Mouse (Mus musculus) splenic B cell, adult 2 months (primary cell): ENCODE data around the gene Rrp7a.

Experiments
- DNase-seq: peaks from one replicate; pipeline ENCODE4 v3.0.0-alpha.2; 2011; ENCODE audit warnings: low read depth, low spot score
- H3K27me3 ChIP-seq: 2 replicates; pipeline ENCODE4 v1.6.1; 2012; ENCODE audit warnings: mild to moderate bottlenecking, low read length, moderate library complexity, mixed read lengths; ENCODE audit not compliant: control insufficient read depth, poor library complexity, insufficient read depth, severe bottlenecking
- H3K36me3 ChIP-seq: 2 replicates; pipeline ENCODE4 v1.6.1; 2012; ENCODE audit warnings: mild to moderate bottlenecking, low read length, moderate library complexity, mixed read lengths; ENCODE audit not compliant: control insufficient read depth, poor library complexity, insufficient read depth, severe bottlenecking

The Rrp7a gene

DNA sequence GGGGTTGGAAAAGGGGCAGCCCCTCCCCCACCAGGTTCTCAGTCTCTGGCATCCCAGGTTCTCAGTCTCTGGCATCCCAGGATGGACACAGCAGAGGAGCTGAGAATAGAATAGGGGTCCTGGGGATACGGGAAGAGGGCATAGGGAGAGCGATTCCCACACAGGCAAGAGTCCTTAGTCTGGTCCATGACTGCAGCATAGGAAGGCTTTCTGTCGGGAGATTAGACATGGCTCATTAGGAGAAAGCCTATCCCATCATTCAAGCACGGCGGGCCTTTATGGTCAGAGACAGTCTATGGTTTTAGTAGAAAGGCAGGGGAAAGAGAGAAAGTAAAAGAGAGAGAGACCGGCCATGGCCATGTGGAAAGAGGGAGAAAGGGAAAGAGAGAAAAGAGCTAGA is 14.8 kb downstream of the Rrp7a start:
- no peaks in the 10 kb centered on the region for H3K27me3 ChIP-seq
- no peaks in the 10 kb centered on the region; the same call in 1 of the 2 replicates for H3K36me3 ChIP-seq
- no peak for DNase-seq

DNA sequence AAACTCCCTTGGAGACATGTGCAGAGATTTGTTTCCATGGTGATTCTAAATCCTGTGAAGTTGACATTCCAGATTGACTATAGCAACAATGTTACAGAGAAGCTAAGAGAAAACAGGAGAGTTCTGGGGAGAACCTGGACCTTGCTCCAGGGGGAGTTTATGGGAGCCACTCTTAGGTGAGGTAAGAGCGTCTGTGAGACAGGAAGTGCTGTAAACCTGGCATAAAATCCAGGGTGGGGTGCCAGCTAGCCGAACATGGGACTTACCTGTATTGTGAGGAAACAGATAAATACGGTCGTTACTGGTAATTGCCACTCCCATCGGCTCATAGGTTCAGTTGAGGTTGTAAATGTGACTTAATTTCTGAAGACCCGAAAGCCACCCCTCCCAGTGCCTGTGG is 16.2 kb downstream of the Rrp7a start:
- DNase-seq = no peak
- Histone ChIP-seq H3K27me3 (no peaks in the 10 kb centered on the region), H3K36me3 (no peaks in the 10 kb centered on the region; the same call in 1 of the 2 replicates)

DNA sequence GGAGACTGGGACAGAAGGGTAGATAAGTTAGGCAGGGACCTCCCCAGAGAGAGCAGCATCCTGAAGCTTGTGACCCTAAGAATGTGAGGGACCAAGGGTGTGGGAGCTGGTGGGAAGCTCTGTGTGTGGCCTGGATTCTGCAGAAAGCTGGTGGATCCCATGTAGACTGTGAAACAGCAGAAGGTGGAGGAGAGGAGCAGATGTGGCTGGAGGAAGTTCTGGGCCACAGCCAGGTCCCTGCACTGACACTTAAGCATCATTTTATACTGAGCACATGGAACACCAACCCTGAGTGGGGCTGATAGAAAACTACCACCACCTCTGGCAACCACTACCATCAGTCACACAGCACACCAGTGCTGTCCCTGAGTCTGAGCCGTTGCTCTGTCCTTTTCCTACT is 19.5 kb downstream of the Rrp7a start:
- no peak for DNase-seq
- no peaks in the 10 kb centered on the region for H3K27me3 ChIP-seq
- no peaks in the 10 kb centered on the region; the same call in 1 of the 2 replicates for H3K36me3 ChIP-seq

DNA sequence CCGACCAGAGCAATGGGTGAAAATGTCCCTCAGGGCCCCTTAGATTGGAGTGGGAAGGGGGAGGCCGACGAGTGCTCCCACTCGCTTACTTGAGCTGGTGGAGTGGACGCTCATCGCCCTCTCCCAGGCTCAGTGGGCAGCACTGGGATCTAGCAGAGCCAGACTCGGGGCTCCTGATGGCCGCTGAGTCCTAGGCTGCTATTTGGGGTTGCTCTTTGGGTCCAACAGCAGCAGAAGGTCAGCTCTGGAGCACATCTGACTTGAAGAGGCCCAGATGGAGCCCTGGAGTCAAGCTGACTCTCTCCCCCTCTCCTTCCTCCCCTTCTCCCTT is 22.3 kb downstream of the Rrp7a start:
- DNase-seq = no peak
- no peaks in the 10 kb centered on the region for H3K36me3 ChIP-seq

DNA sequence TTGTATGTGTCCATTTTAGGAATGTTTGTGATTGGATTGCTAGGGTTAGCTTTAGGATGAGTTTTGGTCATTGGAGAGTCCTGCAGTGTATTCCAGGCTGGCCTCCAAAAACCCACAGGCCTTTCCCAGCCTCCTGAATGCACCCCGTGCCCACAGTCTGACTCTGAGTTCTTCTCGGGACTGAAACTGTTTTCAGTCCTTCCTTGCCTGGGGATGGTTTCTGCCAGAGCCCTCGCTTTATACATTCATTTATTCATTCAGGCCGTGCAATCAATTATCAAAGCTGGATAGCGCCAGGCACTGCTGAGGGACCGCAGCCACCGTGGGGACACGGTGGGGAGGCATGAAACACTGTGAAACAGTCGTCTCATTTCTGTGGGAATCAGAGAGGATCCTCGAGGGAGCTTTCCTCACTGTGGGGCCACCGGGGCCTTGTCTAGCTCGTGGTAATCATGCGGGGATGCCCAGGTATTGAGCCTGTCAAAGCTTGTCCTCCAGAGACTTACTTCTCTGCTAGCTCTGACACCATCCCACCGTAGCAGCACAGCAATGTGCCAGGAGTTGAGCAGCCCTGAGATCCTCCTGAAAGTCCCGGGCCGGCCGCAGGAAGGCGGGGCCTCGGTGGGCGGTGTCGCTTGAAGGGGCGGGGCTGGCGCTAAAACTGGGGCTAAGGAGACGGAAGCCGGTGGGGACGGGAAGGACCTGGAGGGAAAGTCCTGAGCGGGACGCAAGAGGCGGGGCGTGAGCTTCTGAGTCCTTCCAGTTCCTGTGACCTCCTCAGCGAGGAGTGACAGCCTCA is 22.9 kb downstream of the Rrp7a start:
- H3K36me3 ChIP-seq = no peaks in the 10 kb centered on the region
- no peaks in the 10 kb centered on the region for H3K27me3 ChIP-seq
- DNase-seq = peak; percentile 89

More for the DNA sequence above, 22.3 kb downstream of the Rrp7a start:
- H3K27me3 ChIP-seq = no peaks in the 10 kb centered on the region

DNA sequence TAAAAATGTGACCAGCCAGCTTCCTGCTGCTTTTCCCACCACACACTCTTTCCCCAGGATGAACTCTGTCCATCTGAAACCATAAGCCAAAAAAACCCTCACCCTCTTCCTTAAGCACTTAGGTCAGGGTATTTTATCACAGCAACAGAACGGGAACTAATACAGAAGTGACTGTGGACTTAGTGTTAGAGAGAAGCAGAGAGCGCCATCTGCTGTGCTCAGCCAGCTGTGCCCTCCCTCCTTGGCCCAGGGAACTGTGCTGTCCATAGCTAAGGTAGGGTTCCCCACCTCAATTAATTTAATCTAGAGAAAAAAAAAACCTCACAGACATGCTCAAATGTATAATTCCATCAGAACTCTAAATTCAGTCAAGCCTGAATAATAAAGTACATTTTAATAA is 26.7 kb downstream of the Rrp7a start:
- no peaks in the 10 kb centered on the region for H3K27me3 ChIP-seq
- peak; percentile 74 for DNase-seq
- no peaks in the 10 kb centered on the region for H3K36me3 ChIP-seq

DNA sequence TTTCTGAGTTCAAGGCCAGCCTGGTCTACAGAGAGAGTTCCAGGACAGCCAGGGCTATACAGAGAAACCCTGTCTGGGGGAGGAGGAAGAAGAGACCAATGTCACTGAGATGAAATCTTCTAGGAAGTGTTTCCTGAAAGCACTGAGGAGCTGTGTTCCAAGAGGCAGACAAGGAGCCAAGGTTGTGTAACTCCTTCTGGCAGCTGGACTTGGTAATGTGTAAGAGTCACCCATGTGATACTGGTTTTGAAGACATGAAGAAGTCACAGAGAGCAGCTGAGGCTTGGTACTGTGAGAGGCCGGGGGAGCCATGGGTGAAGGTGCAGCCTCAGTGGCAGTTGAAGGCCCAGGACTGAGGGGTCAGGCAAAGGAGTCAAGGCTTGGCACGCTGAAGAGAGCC is 28.9 kb downstream of the Rrp7a start:
- no peaks in the 10 kb centered on the region for H3K36me3 ChIP-seq
- no peaks in the 10 kb centered on the region for H3K27me3 ChIP-seq
- no peak for DNase-seq

DNA sequence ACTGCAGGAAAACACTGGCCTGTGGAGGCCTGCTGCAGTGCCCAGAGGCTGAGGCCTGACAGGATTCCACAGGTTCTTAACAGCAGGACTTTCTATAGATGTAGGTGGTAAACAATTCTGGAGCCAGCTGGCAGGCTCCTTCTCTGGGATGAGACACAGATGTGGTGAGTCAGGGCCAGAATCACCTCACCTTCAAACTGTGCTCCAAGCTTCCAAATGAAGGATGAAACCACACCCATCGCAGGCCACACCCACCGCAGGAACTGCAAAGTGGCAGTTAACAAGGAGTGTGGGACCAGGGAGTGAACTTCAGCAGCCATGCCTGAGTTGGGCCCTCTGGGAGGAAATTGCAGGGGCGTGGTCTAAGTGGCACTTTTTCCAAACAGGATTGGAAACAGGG is 31.7 kb downstream of the Rrp7a start:
- no peak for DNase-seq
- H3K27me3 ChIP-seq = no peaks in the 10 kb centered on the region
- no peaks in the 10 kb centered on the region for H3K36me3 ChIP-seq

DNA sequence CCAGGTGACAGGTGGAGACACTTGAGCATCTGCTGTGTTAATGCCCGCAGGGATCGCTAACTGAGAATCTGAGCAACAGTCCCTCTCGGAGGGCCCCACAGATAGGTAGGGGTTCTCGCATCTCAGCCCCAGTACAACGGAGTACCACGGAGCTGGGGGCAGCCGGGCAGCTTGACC is 33.3 kb downstream of the Rrp7a start, which contains the start of gene Serhl:
Serhl (plus strand) TSS at position 78 of the 177 bp plus-strand sequence.
- Histone ChIP-seq H3K36me3 (no peaks in the 10 kb centered on the region), H3K27me3 (no peaks in the 10 kb centered on the region)
- DNase-seq = no peak

DNA sequence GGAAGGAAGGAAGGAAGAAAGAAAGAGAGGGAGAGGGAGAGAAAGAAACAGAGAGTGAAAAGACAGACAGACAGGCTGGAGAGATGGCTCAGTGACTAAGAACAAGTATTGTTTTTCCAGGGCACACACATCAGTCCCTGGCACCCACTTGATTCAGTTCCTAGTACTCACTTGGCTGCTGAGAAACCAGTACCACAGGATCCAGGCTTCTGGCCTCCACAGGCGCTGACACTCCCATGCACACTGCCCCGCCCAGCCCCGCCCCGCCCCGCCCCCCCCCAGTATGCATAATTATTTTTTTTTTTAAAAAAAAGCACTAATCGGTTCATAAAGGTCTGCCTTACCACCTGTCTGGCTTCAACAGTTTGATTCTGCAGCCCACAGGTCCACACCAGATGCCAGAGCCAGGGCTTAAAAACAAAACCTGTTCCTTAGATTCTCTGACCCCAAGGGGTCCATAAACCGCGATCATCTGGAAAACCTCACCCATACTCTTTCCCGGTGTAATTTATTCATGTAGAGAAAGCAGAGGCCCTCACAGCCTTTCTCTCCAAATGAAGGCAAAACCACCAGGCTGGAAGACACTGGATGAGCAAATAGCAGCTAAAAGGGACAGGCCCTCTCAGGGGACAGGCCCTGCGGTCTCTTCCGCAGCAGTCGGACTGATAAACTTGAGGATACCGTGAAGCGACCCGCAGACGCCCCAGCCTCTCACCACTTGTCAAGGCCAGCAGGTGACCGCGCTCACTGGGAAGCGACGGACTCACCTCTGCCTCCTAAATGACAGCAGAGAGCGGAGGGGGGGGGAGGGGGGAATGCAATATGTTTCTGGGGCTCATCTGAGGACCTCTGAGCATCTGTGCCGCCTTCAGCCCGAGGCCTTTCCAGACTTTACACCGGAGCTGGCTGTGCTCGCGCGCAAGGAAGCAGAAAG is 33.8 kb downstream of the Rrp7a start:
- DNase-seq = no peak
- no peaks in the 10 kb centered on the region for H3K27me3 ChIP-seq
- no peaks in the 10 kb centered on the region for H3K36me3 ChIP-seq

DNA sequence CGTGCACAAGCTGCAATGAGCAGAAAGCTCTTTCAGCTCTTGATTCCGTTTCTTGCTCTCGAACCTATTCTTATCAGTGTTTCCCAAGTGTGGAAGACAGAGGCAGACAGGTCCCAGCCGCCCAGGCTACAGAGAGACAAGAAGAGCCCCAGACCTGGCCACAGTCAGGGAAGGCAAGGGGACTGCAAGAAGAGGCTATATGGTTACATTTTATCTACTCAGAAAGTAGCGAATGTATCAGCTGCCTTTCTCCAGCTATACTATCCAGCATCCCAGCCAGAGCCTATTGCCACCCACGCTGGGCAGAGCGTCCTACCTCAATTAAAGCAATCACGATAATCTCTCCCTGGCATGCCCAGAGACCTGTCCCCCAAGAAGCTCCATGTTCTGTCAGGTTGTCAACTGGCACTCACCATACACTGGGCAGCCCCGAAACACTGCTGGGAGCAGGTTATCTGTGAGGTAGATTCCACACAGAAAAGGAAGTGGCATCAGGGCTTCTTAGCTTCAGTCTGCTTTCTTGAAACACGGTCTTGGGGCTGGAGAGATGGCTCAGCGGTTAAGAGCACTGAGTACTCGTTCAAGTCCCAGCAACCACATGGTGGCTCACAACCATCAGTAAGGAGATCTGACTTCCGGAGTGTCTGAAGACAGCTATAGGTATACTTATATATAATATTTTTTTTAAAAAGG is 35.8 kb downstream of the Rrp7a start:
- H3K27me3 ChIP-seq = no peaks in the 10 kb centered on the region
- no peaks in the 10 kb centered on the region for H3K36me3 ChIP-seq
- DNase-seq = no peak

DNA sequence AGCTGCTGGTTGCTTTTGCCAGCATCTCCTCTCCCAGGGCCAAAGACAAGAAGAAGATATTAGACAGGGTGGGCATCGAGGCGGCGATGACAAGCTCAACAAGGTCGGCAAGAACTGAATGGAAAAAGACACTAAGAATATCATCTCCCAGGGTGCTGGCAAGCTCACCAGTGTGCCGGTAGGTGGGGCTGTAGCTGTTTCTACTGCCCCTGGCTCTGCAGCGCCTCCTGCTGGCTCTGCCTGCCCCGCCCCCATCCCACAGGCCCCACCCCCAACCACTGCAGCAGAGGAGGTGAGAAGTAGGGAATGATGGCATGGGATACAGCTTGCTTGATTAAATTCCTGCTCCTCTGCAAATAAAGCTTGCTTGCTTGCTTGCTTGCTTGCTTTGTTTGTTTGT is 36.7 kb downstream of the Rrp7a start:
- peak; percentile 68 for DNase-seq
- H3K36me3 ChIP-seq = no peaks in the 10 kb centered on the region
- H3K27me3 ChIP-seq = no peaks in the 10 kb centered on the region

DNA sequence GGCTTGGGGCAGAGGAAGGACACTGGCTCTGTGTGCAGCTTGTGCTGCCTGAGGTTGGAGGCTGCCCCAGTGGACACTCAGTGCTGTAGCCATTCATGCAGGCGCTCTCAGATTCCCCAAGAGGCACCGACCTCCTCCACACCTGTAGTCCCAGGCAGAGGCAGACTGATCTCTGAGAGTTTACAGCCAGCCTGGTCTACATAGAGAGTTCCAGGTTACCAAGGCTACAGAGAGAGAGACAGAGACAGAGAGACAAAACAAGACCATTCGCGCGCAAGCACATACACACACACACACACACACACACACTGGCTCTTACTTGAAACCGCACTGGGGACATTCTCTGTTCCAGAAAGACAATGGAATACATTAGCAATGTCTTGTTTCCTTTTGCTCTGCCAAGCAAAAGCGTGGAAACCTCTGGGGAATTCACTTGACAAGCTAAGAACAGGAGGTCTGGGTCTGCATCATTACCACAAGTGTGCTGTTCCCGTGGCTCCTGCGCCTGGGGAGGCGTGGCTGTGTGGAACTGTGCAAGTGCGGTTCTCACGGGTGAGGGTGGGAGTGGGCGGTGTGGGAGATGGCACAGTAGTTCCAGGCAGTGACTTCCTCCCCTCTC is 38.5 kb downstream of the Rrp7a start:
- no peak for DNase-seq
- Histone ChIP-seq H3K27me3 (no peaks in the 10 kb centered on the region), H3K36me3 (no peaks in the 10 kb centered on the region)

DNA sequence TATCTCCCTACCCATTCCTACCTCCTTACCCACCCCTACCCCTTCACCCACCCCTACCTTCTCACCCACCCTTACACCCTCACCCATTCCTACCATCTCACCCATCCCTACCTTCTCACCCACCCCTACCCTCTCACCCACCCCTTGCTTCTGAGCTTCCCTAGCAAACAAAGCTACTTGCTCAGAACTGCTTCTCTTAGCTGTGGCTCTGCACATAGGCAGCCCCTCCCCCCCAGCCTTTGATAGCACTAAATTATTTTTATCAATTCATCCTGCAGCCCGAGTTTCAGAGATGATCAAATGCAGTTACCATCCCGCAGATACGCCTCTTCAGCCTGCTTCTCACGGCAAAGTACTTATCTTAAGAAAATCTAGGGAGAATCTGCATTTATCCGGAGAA is 39.1 kb downstream of the Rrp7a start:
- Histone ChIP-seq H3K36me3 (no peaks in the 10 kb centered on the region), H3K27me3 (no peaks in the 10 kb centered on the region)
- no peak for DNase-seq
